Mouse (Mus musculus) limb, embryonic 12.5 days (tissue): ENCODE data around the gene Folh1. TPM values are rescaled to one million over a fixed set of nuclear protein-coding genes. Genes with fewer than 3 reads are reported as not detected.

Experiments
- polyA plus RNA-seq: library from polyadenylated mRNA; unstranded; fragments of >200 nt; fragmentation: Nextera tagmentation; extraction: Ambion mirVana; gene quantifications from 2 replicates; pipeline ENCODE4 v1.2.1, GENCODE M21; 2016

Gene Folh1
- polyA plus RNA-seq, 1 experiment from 2014 or later: not detected

Other genes with a start within 250 kb of the Folh1 start
- not detected in 2 replicates for gene Olfr295, start 192.1 kb downstream of the Folh1 start, polyA plus RNA-seq
- gene Olfr294, start 159.3 kb downstream of the Folh1 start, polyA plus RNA-seq: not detected in 2 replicates
- not detected in 2 replicates for gene Olfr293, start 126.9 kb downstream of the Folh1 start, polyA plus RNA-seq
- not detected in 2 replicates for gene Olfr292, start 87.6 kb downstream of the Folh1 start, polyA plus RNA-seq
- not detected in 2 replicates for gene Vmn2r77, start 19.1 kb upstream of the Folh1 start, polyA plus RNA-seq
- gene Vmn2r78, start 139.2 kb upstream of the Folh1 start, polyA plus RNA-seq: not detected in 2 replicates
- gene Vmn2r79, start 220.2 kb upstream of the Folh1 start, polyA plus RNA-seq: not detected in 2 replicates